Mouse (Mus musculus): ENCODE measurements around the gene Gpatch4.

DNA sequence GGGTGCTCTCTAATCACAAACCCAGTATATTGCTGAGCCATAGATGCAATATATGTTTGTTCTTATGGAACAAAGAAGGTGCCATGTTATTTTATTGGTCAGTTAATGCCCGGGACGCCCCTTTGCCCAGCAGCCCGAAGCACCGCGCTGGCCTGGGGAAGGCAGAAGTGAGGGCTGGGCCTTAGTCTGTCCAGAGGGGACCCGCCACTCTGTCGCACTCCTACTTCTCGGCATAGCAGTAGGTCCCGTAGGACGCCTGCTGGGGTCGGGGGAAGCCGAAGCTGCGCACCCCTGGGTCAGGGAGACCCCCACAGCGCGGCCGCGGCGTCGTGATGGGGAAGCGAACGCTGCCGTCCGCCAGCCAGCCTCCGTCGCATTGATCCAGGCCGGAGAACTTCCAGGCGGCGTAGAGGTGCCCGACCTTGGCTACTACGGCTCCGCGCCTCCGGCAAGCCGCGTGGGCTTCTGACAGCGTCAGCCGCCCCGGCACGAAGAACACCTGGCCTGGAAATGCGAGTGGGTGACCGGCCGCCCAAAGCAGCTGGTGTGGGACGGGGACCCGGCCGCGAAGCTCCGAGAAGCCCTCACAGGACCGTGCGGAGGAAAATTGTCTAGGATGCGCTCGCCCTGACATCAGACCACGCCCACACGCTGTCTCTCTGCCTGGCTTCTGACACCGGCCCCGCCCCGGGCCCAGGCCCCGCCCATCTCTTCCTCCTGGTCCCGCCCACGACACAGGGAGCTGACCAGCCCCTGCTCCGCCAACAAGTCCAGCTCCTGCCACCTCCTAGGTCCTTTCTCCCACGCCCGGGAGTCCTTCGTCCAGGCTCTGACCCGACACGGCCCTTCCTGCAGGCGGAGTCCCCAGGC lies 20.4 kb upstream of the Gpatch4 start:
- TF ChIP-seq GATA1 (IDR thresholded peaks at IDR 0.05; ENCODE audit: low read length) (no peak), TAL1 (IDR thresholded peaks at IDR 0.05; ENCODE audit: low read length) (no peak)
